Mouse (Mus musculus): ENCODE results near the gene Ccdc18. TPM values are rescaled to one million over a fixed set of nuclear protein-coding genes. Genes with fewer than 3 reads are reported as not detected.
"Not testable (repeated sequence)": the region's sequence is repeated elsewhere in the genome, so short reads cannot be mapped to it uniquely, and the experiment has no call there.

Ccdc18 gene
- total RNA-seq (2021), result 1 to 10 TPM; 1.6 to 1.8 TPM
- long read RNA-seq, experiment 1, partial matches to known transcripts, result 1 of 2 reads
- long read RNA-seq, experiment 1, other reads (novel, unspliced or antisense), result 1 of 2 reads
- long read RNA-seq, experiment 2, partial matches to known transcripts, result 2 of 3 reads
- long read RNA-seq, experiment 2, other reads (novel, unspliced or antisense), result 1 of 3 reads

DNA sequence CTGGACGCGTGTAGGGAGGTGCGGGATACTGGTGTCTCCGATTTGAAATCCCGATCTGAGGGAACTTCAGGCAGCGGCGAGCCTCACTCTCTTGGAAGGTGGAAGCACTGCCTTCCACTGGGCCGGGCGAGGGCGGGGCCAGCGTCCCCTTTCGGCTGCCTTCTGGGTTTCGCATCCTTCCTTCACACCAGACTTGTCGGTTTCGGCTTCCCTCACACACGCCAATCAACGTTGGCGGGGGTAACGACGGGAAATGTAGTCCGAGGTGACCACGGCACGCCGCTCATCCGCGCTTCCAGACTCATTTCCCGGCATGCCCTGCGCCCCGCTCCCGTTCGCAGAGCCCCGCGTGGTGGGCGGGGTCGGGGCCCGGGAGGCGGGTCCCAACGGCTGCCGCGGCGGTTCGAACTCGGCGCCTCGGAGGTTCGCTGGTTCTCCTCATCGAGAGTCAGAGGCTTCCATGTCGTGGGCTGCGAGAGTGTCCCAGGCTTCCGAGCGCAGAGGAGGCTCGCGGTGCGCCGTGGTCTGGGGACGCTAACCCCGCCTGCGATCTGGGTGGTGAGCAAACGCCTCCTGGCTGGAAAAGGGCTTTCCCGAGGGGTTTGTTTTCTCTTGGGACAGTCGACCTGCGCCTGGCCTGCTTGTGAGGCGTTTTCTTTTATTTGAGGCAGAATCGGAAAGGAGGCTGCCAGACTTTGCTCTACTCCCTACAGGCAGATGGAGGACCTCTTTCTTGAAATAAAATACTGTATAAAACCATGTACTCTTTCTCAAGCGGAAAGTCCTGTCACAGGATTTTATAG is at the start of gene Ccdc18, which contains the start of gene Tmed5:
Gene Ccdc18, plus strand, starts transcription at position 435 of the 803 bp plus-strand sequence.
Gene Tmed5, minus strand, starts transcription at position 180 of the 803 bp plus-strand sequence.
- TF ChIP-seq CTCF (conservative IDR thresholded peaks at IDR 0.05), result peak; percentile 61
- Histone ChIP-seq H3K27ac (peak within 1 kb of the TSS; percentile 84), H3K4me3 (peak within 1 kb of the TSS; percentile 95)
- DNase-seq (ENCODE audit: low spot score in 2 of 2), result peak; percentile 97 to 98

- DNase-seq (ENCODE audit: low spot score in 2 of 2), result no peak
- no peak overlapping the region for H3K4me3 ChIP-seq
- peak; percentile 64 for TF ChIP-seq CTCF (conservative IDR thresholded peaks at IDR 0.05)
Measured at GRCm38 (mm10) chr5:108085440-108085839, 47.2 kb upstream of the Ccdc18 start.

GRCm38 (mm10) chr5:108092731-108093130 is 39.9 kb upstream of the Ccdc18 start:
- not testable (repeated sequence) for H3K4me3 ChIP-seq; DNase-seq (ENCODE audit: low spot score in 2 of 2); H3K27ac ChIP-seq

More at GRCm38 (mm10) chr5:108085440-108085839, 47.2 kb upstream of the Ccdc18 start:
- no peak overlapping the region for H3K27ac ChIP-seq

DNA sequence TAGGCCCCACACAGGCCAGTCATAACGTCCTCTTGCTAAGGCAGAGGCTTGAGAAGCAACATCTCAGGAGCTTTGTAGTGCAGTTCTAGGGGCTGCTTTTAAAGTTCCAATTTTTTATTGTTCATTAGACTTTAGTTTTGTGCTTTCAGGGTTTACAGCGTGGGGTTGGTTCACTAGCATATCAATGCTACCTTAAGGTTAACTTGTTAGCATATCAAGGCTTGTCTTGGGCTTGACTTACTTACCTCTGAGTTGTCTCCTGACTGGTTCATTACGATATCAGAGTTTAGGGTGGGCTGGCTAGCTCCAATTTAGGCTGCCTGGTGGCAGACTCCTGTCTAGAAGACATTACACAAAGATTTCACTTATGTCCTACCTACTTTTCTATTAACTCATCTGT is 35.0 kb upstream of the Ccdc18 start:
- TF ChIP-seq CTCF (conservative IDR thresholded peaks at IDR 0.05), result no peak
- DNase-seq (ENCODE audit: low spot score in 2 of 2), result no peak
- no peak overlapping the region for H3K4me3 ChIP-seq
- no peak overlapping the region for H3K27ac ChIP-seq

- no peak overlapping the region for H3K27ac ChIP-seq
- DNase-seq (ENCODE audit: low spot score in 2 of 2), result no peak
- H3K4me3 ChIP-seq, result no peak overlapping the region
- no peak for TF ChIP-seq CTCF (conservative IDR thresholded peaks at IDR 0.05)
Measured at GRCm38 (mm10) chr5:108100196-108100595, 32.5 kb upstream of the Ccdc18 start.

GRCm38 (mm10) chr5:108104306-108104705 is 28.4 kb upstream of the Ccdc18 start:
- Histone ChIP-seq H3K4me3 (no peak overlapping the region), H3K27ac (no peak overlapping the region)
- no peak for TF ChIP-seq CTCF (conservative IDR thresholded peaks at IDR 0.05)
- DNase-seq (ENCODE audit: low spot score in 2 of 2), result no peak

DNA sequence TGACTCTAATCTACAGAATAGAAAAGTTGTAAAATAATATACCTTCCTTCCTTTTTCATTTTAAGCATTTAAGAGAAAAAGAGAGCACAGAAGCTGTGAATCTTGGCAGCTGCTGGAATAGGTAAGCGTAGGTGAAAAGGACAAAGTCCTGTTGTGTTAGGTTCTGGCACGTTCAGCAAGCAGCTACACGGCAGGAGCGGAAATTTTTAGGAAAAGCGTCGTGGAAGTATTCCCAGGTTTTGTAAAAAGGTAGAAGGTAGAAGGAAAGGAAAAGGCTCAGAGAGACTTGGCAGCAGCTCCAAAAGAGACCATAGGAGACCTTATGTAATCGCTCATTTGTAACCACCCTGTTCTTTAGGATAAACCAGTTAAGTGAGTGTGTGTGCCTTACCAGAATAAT is 23.3 kb upstream of the Ccdc18 start:
- Histone ChIP-seq H3K4me3 (no peak overlapping the region), H3K27ac (no peak overlapping the region)
- DNase-seq (ENCODE audit: low spot score in 2 of 2), result no peak
- TF ChIP-seq CTCF (conservative IDR thresholded peaks at IDR 0.05), result no peak

GRCm38 (mm10) chr5:108117693-108118092 is 15.0 kb upstream of the Ccdc18 start:
- TF ChIP-seq CTCF (conservative IDR thresholded peaks at IDR 0.05), result no peak
- no peak for DNase-seq (ENCODE audit: low spot score in 2 of 2)
- Histone ChIP-seq H3K27ac (no peak overlapping the region), H3K4me3 (no peak overlapping the region)

GRCm38 (mm10) chr5:108120221-108120900 is 12.3 kb upstream of the Ccdc18 start:
- no peak overlapping the region for H3K4me3 ChIP-seq
- peak; percentile 49 for TF ChIP-seq CTCF (conservative IDR thresholded peaks at IDR 0.05)
- H3K27ac ChIP-seq, result no peak overlapping the region
- no peak for DNase-seq (ENCODE audit: low spot score in 2 of 2)

DNA sequence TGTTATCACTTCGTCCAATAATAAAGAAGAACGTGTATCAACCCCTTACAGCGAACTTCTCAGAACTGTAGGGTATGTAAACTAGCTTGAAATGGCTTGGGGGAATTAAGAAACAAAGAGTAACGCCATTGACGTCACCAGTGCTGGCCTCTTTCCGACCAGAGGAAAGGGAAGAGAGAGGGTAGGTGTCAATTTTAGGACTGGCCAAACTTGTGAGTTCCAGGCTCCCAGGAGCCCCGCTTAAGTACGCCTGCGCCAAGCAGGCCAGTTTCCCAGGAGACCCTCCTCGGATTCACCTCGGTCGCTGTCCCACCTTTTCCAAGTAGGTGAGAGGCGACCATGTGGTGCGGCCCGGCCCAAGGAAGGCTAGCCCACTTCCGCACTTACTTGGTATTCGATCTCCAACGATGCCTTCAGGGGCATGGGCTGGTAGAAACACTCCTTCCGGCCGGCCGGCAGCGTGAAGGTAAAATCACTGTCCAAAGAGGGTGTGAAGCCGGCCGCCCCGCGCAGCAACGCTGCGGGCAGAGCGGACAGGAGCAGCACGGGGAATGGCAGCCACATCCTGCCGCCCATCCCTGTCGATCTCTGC is 730 bp upstream of the Ccdc18 start:
- Histone ChIP-seq H3K27ac (peak overlapping the region; percentile 84), H3K4me3 (peak overlapping the region; percentile 95)
- no peak for TF ChIP-seq CTCF (conservative IDR thresholded peaks at IDR 0.05)
- DNase-seq (ENCODE audit: low spot score in 2 of 2), result peak in 1 of 2 experiments; percentile 4

DNA sequence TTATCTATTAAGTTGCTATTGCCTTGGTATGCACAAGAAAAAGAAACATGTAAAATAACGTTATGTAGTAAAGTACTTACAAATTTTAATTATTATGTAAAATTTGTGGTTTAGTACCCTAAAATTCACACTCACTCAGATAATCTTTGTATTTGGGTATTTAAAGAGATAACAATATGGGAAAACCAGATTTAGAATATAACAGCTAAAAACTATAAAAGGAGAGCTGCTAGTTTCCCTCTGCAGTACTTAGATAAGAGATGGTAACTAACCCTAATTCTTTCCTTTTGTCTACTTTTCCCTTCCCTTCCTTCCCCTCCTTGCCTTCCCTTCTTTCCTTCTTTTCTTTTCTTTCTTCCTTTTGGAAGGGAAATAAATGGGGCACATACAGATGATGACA is 19.9 kb downstream of the Ccdc18 start:
- TF ChIP-seq CTCF (conservative IDR thresholded peaks at IDR 0.05), result no peak
- DNase-seq (ENCODE audit: low spot score in 2 of 2), result no peak
- Histone ChIP-seq H3K4me3 (no peak overlapping the region), H3K27ac (no peak overlapping the region)

DNA sequence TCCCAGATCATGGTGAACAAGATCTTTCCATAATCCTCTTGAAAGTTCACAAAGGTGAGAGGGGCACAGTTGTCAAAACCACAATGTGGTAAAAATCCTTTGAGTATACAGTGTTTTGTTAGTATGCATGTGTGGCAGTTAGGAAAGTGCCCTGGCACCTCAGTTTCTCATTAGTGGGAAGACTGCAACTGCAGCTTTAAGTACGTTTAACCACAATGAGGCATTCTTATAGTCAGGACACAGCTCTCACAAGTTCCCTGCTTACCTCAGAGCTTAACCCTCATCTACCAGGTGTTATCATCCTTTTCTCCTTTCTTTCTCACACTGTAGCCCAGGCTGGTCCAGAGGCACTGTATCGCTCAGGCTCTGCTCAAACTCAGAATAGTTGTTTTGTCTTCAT is 28.1 kb downstream of the Ccdc18 start:
- DNase-seq (ENCODE audit: low spot score in 2 of 2), result no peak
- Histone ChIP-seq H3K4me3 (no peak overlapping the region), H3K27ac (no peak overlapping the region)
- no peak for TF ChIP-seq CTCF (conservative IDR thresholded peaks at IDR 0.05)

DNA sequence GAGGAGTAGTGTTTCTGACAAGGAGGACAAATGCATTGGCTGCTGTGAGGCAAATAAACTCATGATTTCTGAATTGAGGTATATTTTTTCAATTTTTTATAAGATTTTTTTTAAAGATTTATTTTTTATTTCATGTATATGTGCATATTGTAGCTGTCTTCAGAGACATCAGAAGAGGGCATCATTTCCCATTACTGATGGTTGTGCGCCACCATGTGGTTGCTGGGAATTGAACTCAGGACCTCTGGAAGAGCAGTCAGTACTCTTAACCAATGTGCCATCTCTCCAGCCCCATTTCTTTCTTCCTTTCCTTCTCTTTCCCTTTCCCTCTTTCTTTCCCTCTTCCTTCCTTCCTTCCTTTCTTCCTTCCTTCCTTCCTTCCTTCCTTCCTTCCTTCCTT is 31.0 kb downstream of the Ccdc18 start:
- peak; percentile 69 for TF ChIP-seq CTCF (conservative IDR thresholded peaks at IDR 0.05)
- H3K4me3 ChIP-seq, result no peak overlapping the region
- no peak overlapping the region for H3K27ac ChIP-seq
- peak in 1 of 2 experiments; percentile 11 for DNase-seq (ENCODE audit: low spot score in 2 of 2)

Measured in layer of hippocampus, adult 2 months (tissue).